Mouse (Mus musculus) cerebellum, adult 11-12 months (tissue): ENCODE results near the gene Bri3.

Experiments
- DNase-seq: peaks from one replicate; pipeline ENCODE4 v3.0.0; 2022

The Bri3 gene

DNA sequence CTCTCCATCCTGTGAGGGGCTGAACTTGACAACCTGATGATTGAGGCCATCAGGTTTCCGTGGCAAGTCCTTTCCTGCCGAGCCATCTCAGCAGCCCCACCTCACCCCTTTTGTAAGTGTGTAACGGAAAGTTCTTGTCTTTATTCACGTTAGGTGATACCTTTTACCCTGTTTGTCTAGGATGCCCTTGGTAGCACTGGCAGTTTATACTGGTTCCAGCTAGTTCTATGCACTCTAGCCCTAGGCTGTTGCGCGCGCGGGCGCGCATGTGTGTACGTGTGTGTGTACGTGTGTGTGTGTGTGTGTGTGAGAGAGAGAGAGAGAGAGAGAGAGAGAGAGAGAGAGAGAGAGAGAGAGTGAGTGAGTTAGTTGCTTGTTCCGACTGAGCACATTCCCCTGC, 19.3 kb downstream of the Bri3 start:
- DNase-seq = no peak

DNA sequence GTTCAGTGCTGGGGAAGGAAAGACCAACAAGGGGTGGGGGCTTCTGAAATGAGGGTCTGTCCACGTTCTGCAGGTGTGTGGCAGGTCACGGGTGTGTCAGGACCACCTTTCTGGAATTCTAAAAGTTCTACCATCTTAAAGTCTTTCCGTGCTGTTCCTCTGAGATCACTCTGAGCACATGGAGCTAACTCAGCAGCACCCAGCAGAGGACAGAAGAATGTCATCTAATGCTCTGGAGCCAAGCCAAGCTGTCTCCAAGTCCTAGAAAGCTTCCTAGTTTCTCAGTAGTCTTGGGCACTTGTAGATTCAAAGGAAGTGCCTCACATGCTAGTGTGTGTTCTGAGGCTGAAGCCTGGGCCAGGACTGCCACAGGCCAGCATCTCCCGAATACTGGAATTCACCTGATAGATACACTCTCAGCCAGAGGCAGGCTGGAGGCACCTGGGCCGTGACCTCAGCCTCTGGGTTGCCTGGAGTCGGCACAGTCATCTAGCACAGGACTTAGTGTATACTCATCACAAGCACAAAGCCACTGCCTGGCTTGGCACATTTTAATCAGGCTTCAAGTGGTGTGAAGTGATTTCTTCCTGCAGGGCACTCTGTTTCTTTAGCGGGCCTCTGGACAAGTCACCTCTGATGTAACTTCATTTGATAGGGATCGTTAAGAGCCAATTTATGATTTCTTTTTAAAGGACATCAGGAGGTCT, 23.5 kb downstream of the Bri3 start:
- no peak for DNase-seq

DNA sequence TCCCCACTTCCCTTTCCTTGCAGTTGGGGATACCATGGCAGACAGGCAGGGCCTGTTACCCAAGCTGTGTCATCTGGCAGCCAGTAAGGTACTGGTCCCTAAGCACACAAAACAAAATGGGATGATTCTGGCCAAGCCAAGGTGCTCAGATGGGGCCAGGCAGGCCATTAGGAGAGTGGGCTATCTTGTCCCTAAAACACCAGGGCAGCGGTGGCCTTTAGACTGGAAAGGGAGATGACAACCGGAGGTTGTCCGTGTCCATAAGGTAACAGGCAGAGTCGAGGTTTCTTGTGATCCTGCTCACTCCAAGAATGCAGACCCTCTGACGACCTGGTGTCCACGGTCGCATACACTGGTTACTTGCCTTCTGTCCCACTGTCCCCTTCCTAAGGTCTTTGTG, 25.7 kb downstream of the Bri3 start:
- DNase-seq = no peak

GRCm38 (mm10) chr5:144270420-144270819, 26.2 kb downstream of the Bri3 start:
- no peak for DNase-seq

DNA sequence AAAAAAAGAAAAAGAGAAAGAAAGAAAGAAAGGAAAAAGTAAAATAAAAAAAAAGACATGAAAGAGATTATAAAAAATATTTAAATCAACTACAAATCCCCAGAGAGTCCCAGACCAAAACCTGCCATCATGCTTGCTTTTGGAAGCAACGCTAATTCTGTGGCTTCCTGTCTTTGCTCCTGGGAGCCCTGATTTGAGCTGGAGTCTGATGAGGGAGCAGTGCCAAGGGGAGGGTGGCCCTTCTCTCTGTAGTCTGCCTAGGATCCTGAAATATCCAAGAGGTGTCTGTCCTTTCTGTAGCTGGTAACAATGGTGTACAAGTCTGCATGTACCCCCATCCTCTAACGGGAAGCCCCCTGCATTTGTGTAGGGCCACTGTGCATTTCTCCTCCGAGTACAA, 26.9 kb downstream of the Bri3 start:
- no peak for DNase-seq

DNA sequence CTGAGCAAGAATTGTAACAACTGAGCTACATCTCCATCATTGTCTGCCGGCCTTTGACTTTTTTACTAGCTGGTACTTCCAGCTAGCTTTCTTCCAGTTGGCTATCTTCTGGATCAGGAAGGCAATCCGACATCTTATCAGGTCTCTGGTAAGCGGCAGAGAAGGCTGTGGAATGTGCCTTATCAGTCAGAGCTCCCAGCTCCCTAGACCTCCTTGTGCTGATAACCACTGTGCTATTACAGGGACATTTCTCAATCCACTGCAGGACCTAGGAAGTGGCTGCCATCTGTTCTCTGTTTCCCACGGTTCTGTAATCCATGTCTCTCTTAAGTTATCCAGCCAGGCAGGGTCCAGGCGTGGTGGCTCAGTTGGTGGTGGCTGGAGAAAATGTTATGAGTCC, 27.5 kb downstream of the Bri3 start:
- DNase-seq = no peak

GRCm38 (mm10) chr5:144274904-144275303, 30.7 kb downstream of the Bri3 start:
- DNase-seq = no peak

DNA sequence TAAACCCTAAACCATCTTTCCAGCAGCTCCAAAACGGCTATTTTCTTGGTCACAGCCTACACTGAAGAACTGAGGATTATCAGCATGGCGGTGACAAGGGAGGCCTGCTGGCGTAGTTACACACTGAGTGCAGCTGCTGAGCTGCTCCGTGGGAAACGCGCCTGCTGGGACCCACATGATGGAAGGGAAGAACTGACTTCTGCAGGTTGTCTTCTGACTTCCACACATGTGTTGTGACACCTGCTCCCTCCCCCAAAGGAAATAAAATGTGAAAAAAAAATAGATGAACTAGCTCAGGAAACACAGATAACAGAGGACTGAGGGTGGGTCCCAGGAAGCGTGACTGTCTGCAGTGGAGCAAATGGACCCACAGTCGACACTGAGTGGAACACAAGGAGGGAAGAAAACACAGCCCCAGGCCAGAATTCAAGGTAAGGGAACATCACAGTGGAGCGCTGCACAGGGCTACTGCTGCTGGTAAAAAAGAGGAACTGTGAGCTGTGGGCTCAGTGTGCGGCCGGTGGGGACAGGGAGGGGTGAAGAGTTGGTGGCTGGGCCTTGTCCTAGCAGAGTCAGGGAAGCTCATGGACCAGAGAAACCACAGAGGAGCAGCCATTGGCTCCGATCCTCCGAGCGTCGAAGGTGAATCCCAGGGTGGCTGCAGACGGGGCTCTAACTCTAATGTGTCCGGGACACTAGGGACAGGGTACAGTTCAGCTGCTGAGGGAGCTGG, 32.8 kb downstream of the Bri3 start:
- DNase-seq = no peak

DNA sequence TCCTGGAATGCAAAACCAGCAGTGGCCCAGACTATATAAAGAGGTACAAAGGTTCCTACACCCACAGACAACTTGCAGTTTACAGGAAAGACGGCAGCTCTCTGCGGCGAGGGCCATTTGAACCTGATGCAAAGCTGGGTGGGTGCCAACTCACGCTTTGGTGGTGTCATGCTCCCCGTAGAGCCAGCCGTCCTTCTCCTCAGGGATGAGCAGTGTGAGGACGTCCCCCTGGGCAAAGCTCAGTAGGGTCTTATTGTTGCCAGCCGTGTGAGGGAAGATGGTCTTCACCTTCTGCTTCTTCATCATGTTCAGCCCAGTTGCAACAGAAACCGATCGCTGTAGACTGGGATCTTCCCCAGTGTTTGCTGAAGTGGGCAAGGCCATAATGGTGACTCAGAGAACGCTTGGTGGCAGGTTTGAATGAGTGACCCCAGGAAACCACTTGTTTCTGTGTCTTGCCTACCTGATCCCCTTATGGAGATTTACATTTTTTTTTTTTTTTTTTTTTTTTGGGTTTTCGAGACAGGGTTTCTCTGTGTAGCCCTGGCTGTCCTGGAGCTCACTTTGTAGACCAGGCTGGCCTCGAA, 34.2 kb downstream of the Bri3 start:
- DNase-seq = no peak

GRCm38 (mm10) chr5:144279081-144279541, 34.9 kb downstream of the Bri3 start:
- DNase-seq = no peak

DNA sequence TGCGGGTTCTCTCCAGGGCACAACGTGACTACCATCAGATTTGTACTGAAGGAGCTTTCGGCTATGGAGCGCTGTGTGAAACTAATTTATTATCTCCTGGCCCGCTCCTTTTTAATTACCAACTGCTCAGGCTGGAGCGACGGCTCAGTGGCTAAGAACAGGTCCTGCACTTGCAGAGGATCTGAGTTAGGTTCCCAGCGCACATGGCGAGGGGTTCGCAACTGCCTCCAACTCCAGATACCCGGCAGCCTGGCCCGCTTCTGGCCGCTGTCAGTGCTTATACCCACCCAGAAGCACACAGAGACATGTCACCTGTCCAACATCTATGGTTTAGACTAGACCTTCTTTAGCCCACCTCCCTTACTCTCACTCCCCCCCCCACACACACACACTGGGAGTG, 35.7 kb downstream of the Bri3 start:
- no peak for DNase-seq

GRCm38 (mm10) chr5:144282470-144283260, 38.4 kb downstream of the Bri3 start:
- DNase-seq = no peak

DNA sequence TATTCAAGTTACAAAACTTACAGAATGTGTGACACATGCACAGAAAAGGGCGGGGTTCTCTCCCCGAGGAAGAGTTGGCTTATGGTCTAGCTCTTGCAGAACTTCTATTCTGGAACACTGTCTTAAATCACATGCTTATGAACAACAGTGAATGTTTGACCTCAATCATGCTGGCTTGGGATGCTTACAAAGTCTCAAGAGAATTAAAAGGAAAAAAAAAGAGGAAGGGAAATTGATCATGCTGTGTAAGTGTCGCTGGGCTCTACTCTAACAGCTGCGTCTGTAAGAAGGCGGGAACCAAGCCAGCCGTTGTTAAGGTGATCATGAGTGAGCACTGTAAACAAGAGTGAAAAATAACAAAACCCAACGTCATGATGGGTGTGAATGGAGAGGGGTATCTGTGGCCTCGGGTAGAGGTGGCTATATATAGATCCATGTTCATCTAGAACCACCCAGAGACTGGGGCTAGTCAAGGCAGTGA, 39.4 kb downstream of the Bri3 start:
- no peak for DNase-seq

GRCm38 (mm10) chr5:144284599-144284998, 40.4 kb downstream of the Bri3 start:
- no peak for DNase-seq

DNA sequence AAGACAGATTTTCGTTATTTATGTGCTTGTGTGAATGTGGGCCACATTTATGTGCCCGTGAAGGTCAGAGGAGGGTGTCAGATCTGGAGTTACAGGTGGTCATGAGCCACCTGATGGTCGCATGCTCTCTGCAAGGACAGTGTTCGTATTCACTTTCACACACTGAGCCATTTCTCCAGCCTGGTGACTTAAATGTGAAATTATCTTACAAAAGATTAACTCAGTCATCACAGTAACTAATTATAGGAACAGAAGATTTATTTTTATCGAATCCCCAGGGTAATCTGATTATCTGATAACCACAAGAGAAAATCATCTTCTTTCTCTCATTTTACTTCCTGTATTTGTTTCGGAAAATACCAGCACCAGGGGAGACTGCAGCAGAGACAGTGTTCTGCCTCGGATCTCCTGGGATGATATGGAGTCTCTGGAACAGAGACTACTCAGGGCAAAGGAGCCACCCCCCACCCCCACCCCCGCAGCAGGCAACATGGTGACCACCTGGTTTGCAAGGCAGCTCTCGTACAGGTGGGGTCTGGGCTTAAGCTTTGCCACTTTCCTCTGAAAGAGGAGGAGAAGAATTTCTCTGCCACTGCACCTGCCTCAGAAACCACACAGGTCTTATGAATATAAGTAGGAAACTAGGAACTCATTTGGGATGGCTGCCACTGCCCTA, 42.5 kb downstream of the Bri3 start:
- DNase-seq = no peak

- no peak for DNase-seq
Measured at GRCm38 (mm10) chr5:144287267-144287820, 43.1 kb downstream of the Bri3 start.

- DNase-seq = no peak
Measured at GRCm38 (mm10) chr5:144288391-144288790, 44.2 kb downstream of the Bri3 start.

DNA sequence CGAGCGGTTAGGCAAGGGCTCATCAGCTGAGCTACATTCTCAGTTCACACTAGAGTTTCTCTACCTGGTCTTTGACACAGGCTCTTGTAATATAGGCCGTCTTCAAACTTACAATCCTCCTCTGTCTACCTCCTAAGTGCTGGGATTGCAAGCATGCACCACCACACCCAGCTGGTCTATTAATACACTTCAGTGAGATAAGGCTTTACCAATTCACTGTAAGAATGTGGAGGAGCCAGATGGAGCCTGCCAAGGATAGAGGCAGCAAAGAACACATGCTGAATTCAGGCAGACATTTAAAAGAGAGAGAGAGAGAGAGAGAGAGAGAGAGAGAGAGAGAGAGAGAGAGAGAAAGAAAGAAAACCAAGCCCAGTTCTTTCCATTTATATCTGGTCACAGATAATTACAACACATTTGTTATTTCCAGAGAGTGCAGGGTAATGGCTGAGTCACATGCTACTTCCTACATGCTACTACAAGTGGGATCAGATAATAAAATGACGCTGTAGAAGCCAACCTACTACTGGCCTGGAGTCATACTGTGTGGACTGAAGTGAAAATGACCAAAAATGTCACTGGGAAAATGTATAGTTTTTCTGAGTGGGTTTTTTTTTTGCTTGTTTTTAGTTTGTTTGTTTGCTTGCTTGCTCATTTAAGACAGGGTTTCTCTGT, 45.7 kb downstream of the Bri3 start:
- DNase-seq = no peak

DNA sequence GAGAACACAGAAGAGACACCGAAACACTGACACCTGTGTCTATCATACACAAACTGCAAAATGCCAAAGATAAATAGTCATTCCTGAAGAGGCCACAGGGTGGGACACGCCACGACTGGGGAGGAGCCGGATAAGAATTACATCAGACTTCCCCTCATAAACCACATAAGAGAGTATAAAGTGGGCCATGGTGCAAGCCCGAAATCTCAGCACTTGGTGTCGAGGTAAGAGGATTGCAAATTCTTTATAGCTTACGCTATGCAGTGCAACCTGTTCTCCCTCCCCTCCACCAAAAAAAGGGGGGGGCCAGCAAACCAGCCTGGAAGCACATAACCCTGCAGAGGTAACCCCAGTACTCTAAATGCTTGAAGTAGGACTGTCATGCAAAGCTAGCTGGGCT, 50.7 kb downstream of the Bri3 start:
- DNase-seq = no peak

- no peak for DNase-seq
Measured at GRCm38 (mm10) chr5:144295357-144295756, 51.1 kb downstream of the Bri3 start.

DNA sequence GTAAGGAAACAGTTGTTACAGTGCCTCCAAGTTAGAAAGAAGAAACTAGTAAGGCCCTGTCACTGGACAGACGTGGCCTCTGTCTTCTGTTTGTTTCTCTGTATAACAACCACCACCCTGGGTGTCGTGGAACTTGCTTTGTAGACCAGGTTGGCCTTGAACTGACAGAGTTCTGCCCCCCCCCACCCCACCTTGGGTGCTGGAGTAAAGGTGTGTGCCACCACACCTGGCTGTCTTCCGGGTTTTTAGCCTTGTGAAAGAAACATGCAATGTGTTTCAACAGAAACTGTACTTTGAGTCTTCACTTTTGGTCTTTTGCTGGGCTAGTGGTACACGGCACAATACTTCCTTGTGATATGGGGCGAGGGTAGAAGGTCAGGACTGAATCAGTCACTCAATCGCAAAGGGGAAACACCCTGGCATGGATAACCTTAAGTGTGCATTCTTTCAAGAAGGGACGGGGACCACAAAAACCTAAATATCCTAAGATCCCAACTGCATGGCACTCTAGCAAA, 51.9 kb downstream of the Bri3 start:
- no peak for DNase-seq
